Mouse (Mus musculus) neural tube, embryonic 11.5 days (tissue): ENCODE data around the gene Mrpl47. TPM values are rescaled to one million over a fixed set of nuclear protein-coding genes. Genes with fewer than 3 reads are reported as not detected.
"Not testable (repeated sequence)": the region's sequence is repeated elsewhere in the genome, so short reads cannot be mapped to it uniquely, and the experiment has no call there.

Experiments used
- ATAC-seq: fragments of 200-750 bp; cut with Nextera tagmentation; 2 replicates; pipeline ENCODE4 v1.8.0; 2017; ENCODE audit warnings: moderate number of reproducible peaks, mild to moderate bottlenecking, moderate TSS enrichment, moderate library complexity; ENCODE audit not compliant: insufficient read depth, low FRiP score, low TSS enrichment
- DNase-seq: peaks from one replicate; pipeline ENCODE4 v3.0.0-alpha.2; 2015; ENCODE audit warnings: low spot score
- H3K27ac ChIP-seq: fragments of 300-500 bp; sonication (generic); 2 replicates; pipeline ENCODE4 v1.5.1; 2014; ENCODE audit warnings: low read depth, mild to moderate bottlenecking, low read length
- H3K27me3 ChIP-seq: fragments of 300-500 bp; sonication (generic); 2 replicates; pipeline ENCODE4 v1.6.1; 2014; ENCODE audit warnings: mild to moderate bottlenecking, low read length, mixed read lengths; ENCODE audit not compliant: control insufficient read depth, insufficient read depth
- H3K36me3 ChIP-seq: fragments of 300-500 bp; sonication (generic); 2 replicates; pipeline ENCODE4 v1.6.1; 2014; ENCODE audit warnings: mild to moderate bottlenecking, low read length, moderate library complexity, mixed read lengths; ENCODE audit not compliant: control insufficient read depth, insufficient read depth
- H3K4me1 ChIP-seq: fragments of 300-500 bp; sonication (generic); 2 replicates; pipeline ENCODE4 v1.6.1; 2014; ENCODE audit warnings: low read length, mixed read lengths; ENCODE audit not compliant: control insufficient read depth, insufficient read depth
- H3K4me2 ChIP-seq: fragments of 300-500 bp; sonication (generic); 2 replicates; pipeline ENCODE4 v1.6.1; 2014; ENCODE audit warnings: low read depth, mild to moderate bottlenecking, moderate library complexity
- H3K4me3 ChIP-seq: fragments of 300-500 bp; sonication (generic); 2 replicates; pipeline ENCODE4 v1.5.1; 2014; ENCODE audit warnings: low read depth, low read length
- H3K9ac ChIP-seq: fragments of 300-500 bp; sonication (generic); 2 replicates; pipeline ENCODE4 v1.6.1; 2014; ENCODE audit warnings: mild to moderate bottlenecking, low read length
- H3K9me3 ChIP-seq: fragments of 300-500 bp; sonication (generic); 2 replicates; pipeline ENCODE4 v1.6.1; 2016; ENCODE audit warnings: low read length; ENCODE audit not compliant: control insufficient read depth
- WGBS: fragments of 180-500 bp; shearing (Covaris S2); extraction: QIAGEN DNeasy Blood & Tissue Kit; methylation state at CpG from one replicate; pipeline ENCODE4 v1.1.7; 2014; 5-methylcytosine and 5-hydroxymethylcytosine counted together
- polyA plus RNA-seq: library from polyadenylated mRNA; unstranded; fragments of >200 nt; fragmentation: Nextera tagmentation; extraction: Ambion mirVana; gene quantifications from 2 replicates; pipeline ENCODE4 v1.2.1, GENCODE M21; 2014

Mrpl47 gene
- polyA plus RNA-seq, 1 experiment from 2014 or later = 42.1 TPM

GRCm38 (mm10) chr3:32745001-32745400 is 7.6 kb upstream of the Mrpl47 start:
- Histone ChIP-seq H3K4me1 (no peaks in the 10 kb centered on the region), H3K36me3 (no peaks in the 10 kb centered on the region), H3K27ac (no peak overlapping the region), H3K4me2 (no peak overlapping the region), H3K9ac (no peak overlapping the region), H3K9me3 (no peaks in the 10 kb centered on the region), H3K27me3 (no peaks in the 10 kb centered on the region), H3K4me3 (no peak overlapping the region)
- ATAC-seq (no peak), DNase-seq (no peak)
- 96% methylated on average over 6 of the region's 6 CpGs for WGBS

GRCm38 (mm10) chr3:32742276-32742780 is 4.9 kb upstream of the Mrpl47 start:
- DNase-seq (no peak), ATAC-seq (no peak)
- no peaks in the 10 kb centered on the region for H3K27me3 ChIP-seq
- no peak overlapping the region for H3K4me2 ChIP-seq
- H3K4me3 ChIP-seq = no peak overlapping the region
- 80% methylated on average over 2 of the region's 2 CpGs for WGBS
- H3K4me1 ChIP-seq = 0 out of 2 replicates have a peak, but pooled peaks cover 4% of the 10 kb centered on the region
- H3K36me3 ChIP-seq = no peaks in the 10 kb centered on the region
- H3K9me3 ChIP-seq = no peaks in the 10 kb centered on the region
- no peak overlapping the region for H3K9ac ChIP-seq
- no peak overlapping the region for H3K27ac ChIP-seq

- DNase-seq = no peak
- Histone ChIP-seq H3K4me3 (no peak overlapping the region), H3K4me1 (peaks cover 8% of the 10 kb centered on the region; the same call in 1 of the 2 replicates), H3K36me3 (no peaks in the 10 kb centered on the region), H3K9ac (no peak overlapping the region), H3K27me3 (no peaks in the 10 kb centered on the region), H3K9me3 (no peaks in the 10 kb centered on the region), H3K27ac (no peak overlapping the region), H3K4me2 (no peak overlapping the region)
- no peak for ATAC-seq
- WGBS = 93% methylated on average over 5 of the region's 5 CpGs
These were observed 1.1 kb upstream of the Mrpl47 start for GRCm38 (mm10) chr3:32738549-32738948.

DNA sequence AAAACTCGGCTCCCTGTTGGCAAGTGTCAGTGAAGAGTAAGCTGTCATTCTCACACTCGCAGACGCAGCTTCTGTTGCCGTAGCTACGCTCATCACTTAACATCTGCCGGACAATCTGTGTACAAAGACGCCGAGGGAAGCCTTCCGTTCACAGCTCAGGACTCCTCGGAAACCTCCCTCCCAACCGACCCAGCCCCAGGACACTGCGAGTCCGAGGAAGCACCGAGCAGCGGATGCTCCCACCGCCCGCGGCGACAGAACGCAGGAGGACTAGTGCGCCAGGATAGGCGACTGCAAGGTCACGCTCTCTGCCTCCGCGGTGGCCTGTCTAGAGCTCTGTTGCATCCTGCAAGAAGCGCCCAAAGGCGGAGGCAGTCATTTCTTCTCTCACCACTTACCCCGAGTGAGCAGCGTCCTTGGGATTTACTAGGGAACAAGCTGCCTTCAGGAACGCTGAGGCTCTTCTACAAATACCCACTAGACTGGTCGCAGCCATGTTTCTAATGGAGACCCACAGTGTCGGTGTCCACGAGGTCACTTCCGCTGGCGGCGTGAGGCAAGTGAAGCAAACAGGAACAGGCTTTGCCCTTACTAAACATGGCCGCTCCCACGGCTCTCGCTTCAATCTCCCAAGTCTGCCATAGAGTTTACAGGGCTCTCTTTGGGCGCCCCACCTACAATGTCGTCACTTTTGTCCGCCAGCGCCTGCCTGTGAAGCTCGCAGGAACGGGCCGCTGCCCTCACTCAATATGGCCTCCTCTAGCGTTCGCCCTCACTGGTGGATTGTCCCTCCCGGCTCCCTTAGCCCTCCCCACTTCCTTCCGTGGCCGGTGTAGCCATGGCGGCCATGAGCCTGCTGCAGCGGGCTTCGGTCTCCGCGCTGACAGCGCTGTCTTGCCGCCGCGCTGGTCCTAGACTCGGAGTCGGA is 897 bp downstream of the Mrpl47 start, which contains the start of gene Ndufb5:
TSS of gene Ndufb5 (plus strand) at position 747 of the 928 bp plus-strand sequence.
- H3K9me3 ChIP-seq = no peaks in the 10 kb centered on the region
- H3K36me3 ChIP-seq = peaks cover 3% of the 10 kb centered on the region; the same call in 1 of the 2 replicates
- ATAC-seq (peak; percentile 92), DNase-seq (peak; percentile 97)
- peak within 1 kb of the TSS; percentile 79 for H3K4me2 ChIP-seq
- WGBS = under 1% methylated on average over 62 of the region's 62 CpGs
- H3K4me3 ChIP-seq = peak within 1 kb of the TSS; percentile 91
- peak within 1 kb of the TSS; percentile 73 for H3K27ac ChIP-seq
- no peaks in the 10 kb centered on the region for H3K27me3 ChIP-seq
- H3K4me1 ChIP-seq = peaks cover 8% of the 10 kb centered on the region; the same call in 1 of the 2 replicates
- H3K9ac ChIP-seq = peak within 1 kb of the TSS; percentile 85

DNA sequence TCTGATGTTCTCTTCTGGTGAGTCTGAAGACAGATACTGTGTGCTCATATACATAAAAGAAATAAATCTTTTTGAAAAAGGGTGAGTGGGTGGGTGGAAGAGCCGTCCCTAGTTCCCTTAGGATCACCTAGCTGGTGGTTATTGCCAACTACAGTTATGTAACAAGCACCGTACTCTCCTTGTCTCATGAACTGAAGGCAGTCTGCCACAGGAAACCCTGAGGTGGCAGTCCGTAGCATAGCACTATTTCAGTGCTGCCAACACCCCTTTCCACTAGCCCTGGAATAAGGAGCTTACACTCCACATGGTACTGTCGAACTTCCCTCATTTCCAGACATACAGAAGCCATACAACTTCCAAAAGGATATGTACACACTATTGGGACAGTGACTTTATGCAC is 9.5 kb downstream of the Mrpl47 start:
- 87% methylated on average over 4 of the region's 4 CpGs for WGBS
- H3K27ac ChIP-seq = no peak overlapping the region
- peaks cover 28% of the 10 kb centered on the region for H3K36me3 ChIP-seq
- no peaks in the 10 kb centered on the region for H3K27me3 ChIP-seq
- DNase-seq (no peak), ATAC-seq (no peak)
- H3K9me3 ChIP-seq = no peaks in the 10 kb centered on the region
- H3K4me2 ChIP-seq = no peak overlapping the region
- no peak overlapping the region for H3K4me3 ChIP-seq
- no peaks in the 10 kb centered on the region for H3K4me1 ChIP-seq
- no peak overlapping the region for H3K9ac ChIP-seq

DNA sequence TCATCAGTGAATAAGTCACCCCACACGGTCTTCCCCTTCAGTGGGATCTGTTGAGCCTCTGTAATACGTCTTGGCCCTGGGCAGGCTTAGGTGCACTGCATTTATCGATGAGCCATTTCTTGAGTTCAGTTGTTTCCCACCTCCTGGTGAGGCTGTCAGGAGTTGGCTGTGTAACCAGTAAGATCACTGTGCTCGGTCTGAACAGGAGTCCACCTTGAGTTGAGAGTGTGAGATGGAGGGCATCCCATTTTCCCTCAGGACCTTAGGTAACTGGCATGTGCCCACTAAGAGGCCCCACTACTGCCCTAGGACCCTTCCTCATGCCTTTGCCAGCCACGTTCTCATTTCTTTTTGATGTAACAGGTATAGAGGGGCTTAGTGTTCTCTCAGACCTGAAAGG is 11.5 kb downstream of the Mrpl47 start:
- Histone ChIP-seq H3K9ac (no peak overlapping the region), H3K9me3 (no peaks in the 10 kb centered on the region), H3K36me3 (peaks cover 26% of the 10 kb centered on the region), H3K4me2 (no peak overlapping the region), H3K4me1 (no peaks in the 10 kb centered on the region), H3K27me3 (no peaks in the 10 kb centered on the region), H3K27ac (no peak overlapping the region), H3K4me3 (no peak overlapping the region)
- DNase-seq = no peak
- ATAC-seq = no peak
- 89% methylated on average over 5 of the region's 5 CpGs for WGBS

- Histone ChIP-seq H3K27me3 (no peaks in the 10 kb centered on the region), H3K9ac (no peak overlapping the region), H3K36me3 (peaks cover 34% of the 10 kb centered on the region), H3K4me2 (no peak overlapping the region), H3K4me1 (no peaks in the 10 kb centered on the region), H3K4me3 (no peak overlapping the region), H3K9me3 (no peaks in the 10 kb centered on the region), H3K27ac (no peak overlapping the region)
- no peak for ATAC-seq
- WGBS = 96% methylated on average over 7 of the region's 7 CpGs
- no peak for DNase-seq
These were observed 13.2 kb downstream of the Mrpl47 start for GRCm38 (mm10) chr3:32724191-32724590.

- Histone ChIP-seq H3K27me3 (no peaks in the 10 kb centered on the region), H3K36me3 (peaks cover 30% of the 10 kb centered on the region), H3K4me3 (no peak overlapping the region), H3K9ac (no peak overlapping the region), H3K4me1 (no peaks in the 10 kb centered on the region), H3K9me3 (no peaks in the 10 kb centered on the region), H3K4me2 (no peak overlapping the region), H3K27ac (no peak overlapping the region)
- ATAC-seq = no peak
- no peak for DNase-seq
- 91% methylated on average over 5 of the region's 5 CpGs for WGBS
These were observed 19.1 kb downstream of the Mrpl47 start for GRCm38 (mm10) chr3:32718271-32718670.

GRCm38 (mm10) chr3:32717403-32717802 is 20.0 kb downstream of the Mrpl47 start:
- H3K27ac ChIP-seq, H3K4me3 ChIP-seq, H3K9ac ChIP-seq, H3K27me3 ChIP-seq, H3K4me1 ChIP-seq, DNase-seq, H3K4me2 ChIP-seq, H3K9me3 ChIP-seq, ATAC-seq: not testable (repeated sequence)
- WGBS = 95% methylated on average over 6 of the region's 6 CpGs
- peaks cover 29% of the 10 kb centered on the region for H3K36me3 ChIP-seq
